Mouse (Mus musculus) midbrain, embryonic 14.5 days (tissue): Measurements from ENCODE around the gene Asb7. TPM values are rescaled to one million over a fixed set of nuclear protein-coding genes. Genes with fewer than 3 reads are reported as not detected.

Source experiments
- ATAC-seq: fragments of 200-750 bp; cut with Nextera tagmentation; 2 replicates; pipeline ENCODE4 v1.8.0; 2017; ENCODE audit warnings: moderate number of reproducible peaks, moderate library complexity; ENCODE audit not compliant: low FRiP score, low TSS enrichment
- DNase-seq: peaks from one replicate; pipeline ENCODE4 v3.0.0-alpha.2; 2015
- H3K27ac ChIP-seq: fragments of 300-500 bp; sonication (generic); replicated peaks from 2 replicates; pipeline ENCODE4 v1.5.1; 2014; ENCODE audit warnings: mild to moderate bottlenecking, low read depth, low read length, moderate library complexity
- H3K27me3 ChIP-seq: fragments of 300-500 bp; sonication (generic); 2 replicates; pipeline ENCODE4 v1.6.1; 2014; ENCODE audit warnings: low read length, control low read depth, mixed read lengths; ENCODE audit not compliant: control insufficient read depth, insufficient read depth
- H3K36me3 ChIP-seq: fragments of 300-500 bp; sonication (generic); 2 replicates; pipeline ENCODE4 v1.6.1; 2014; ENCODE audit warnings: low read length, control low read depth; ENCODE audit not compliant: control insufficient read depth, insufficient read depth
- H3K4me1 ChIP-seq: fragments of 300-500 bp; sonication (generic); 2 replicates; pipeline ENCODE4 v1.6.1; 2014; ENCODE audit warnings: mild to moderate bottlenecking, antibody characterized with exemption, low read length, control low read depth; ENCODE audit not compliant: control insufficient read depth, insufficient read depth
- H3K4me2 ChIP-seq: fragments of 300-500 bp; sonication (generic); 2 replicates; pipeline ENCODE4 v1.6.1; 2014; ENCODE audit warnings: mild to moderate bottlenecking, low read length, moderate library complexity
- H3K4me3 ChIP-seq: fragments of 300-500 bp; sonication (generic); replicated peaks from 2 replicates; pipeline ENCODE4 v1.5.1; 2014; ENCODE audit warnings: low read depth, low read length
- H3K9ac ChIP-seq: fragments of 300-500 bp; sonication (generic); replicated peaks from 2 replicates; pipeline ENCODE4 v1.6.1; 2014; ENCODE audit warnings: mild to moderate bottlenecking, low read length, moderate library complexity
- H3K9me3 ChIP-seq: fragments of 300-500 bp; sonication (generic); 2 replicates; pipeline ENCODE4 v1.6.1; 2016; ENCODE audit warnings: low read length, control low read depth, mixed read lengths; ENCODE audit not compliant: control insufficient read depth
- WGBS: fragments of 180-500 bp; shearing (Covaris S2); extraction: QIAGEN DNeasy Blood & Tissue Kit; methylation state at CpG from one replicate; pipeline ENCODE4 v1.1.7; 2014; 5-methylcytosine and 5-hydroxymethylcytosine counted together
- polyA plus RNA-seq: library from polyadenylated mRNA; unstranded; fragments of >200 nt; fragmentation: Nextera tagmentation; extraction: Ambion mirVana; gene quantifications from 2 replicates; pipeline ENCODE4 v1.2.1, GENCODE M21; 2014

Gene Asb7
- polyA plus RNA-seq, 1 experiment from 2014 or later = 19.8 TPM

- DNase-seq = no peak
- no peak overlapping the region for H3K27ac ChIP-seq
- H3K9me3 ChIP-seq = no peaks in the 10 kb centered on the region
- H3K9ac ChIP-seq = no peak overlapping the region
- peaks cover 10% of the 10 kb centered on the region; the same call in 1 of the 2 replicates for H3K36me3 ChIP-seq
- no peak for ATAC-seq
- H3K4me1 ChIP-seq = no peaks in the 10 kb centered on the region
- no peak overlapping the region for H3K4me2 ChIP-seq
- no peak overlapping the region for H3K4me3 ChIP-seq
- no peaks in the 10 kb centered on the region for H3K27me3 ChIP-seq
- WGBS = 90% methylated on average over 4 of the region's 4 CpGs
These were observed 35.1 kb upstream of the Asb7 start for GRCm38 (mm10) chr7:66724514-66724913.

- no peaks in the 10 kb centered on the region for H3K27me3 ChIP-seq
- DNase-seq (peak; percentile 41), ATAC-seq (no peak)
- H3K36me3 ChIP-seq = peaks cover 63% of the 10 kb centered on the region
- H3K27ac ChIP-seq = no peak overlapping the region
- no peak overlapping the region for H3K9ac ChIP-seq
- no peak overlapping the region for H3K4me3 ChIP-seq
- H3K4me1 ChIP-seq = no peaks in the 10 kb centered on the region
- H3K4me2 ChIP-seq = no peak overlapping the region
- H3K9me3 ChIP-seq = no peaks in the 10 kb centered on the region
- WGBS = 61% methylated on average over 2 of the region's 2 CpGs
These were observed 21.8 kb upstream of the Asb7 start for GRCm38 (mm10) chr7:66711166-66711565.

GRCm38 (mm10) chr7:66704631-66705030 lies 15.2 kb upstream of the Asb7 start:
- WGBS = 93% methylated on average over 3 of the region's 3 CpGs
- H3K4me2 ChIP-seq = no peak overlapping the region

DNA sequence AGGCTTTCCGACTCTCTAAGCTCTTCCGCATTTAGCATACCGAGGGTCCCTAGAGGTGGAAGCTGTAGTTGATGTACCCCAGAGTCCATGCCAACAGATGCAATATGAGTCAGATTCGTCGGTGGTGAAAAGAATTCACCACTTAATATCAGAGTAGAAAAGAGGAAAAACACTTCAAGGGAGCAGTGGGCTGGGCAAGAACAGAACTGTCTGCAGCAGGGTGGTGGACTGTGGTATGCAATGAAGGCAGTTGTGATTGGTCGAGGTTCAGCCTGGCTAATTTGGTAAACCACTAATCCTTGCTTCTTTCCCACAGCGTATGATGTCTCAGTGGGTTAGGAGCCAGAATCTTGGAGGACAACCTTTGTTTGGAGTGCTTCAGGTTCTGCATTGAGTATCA lies 13.3 kb upstream of the Asb7 start:
- Histone ChIP-seq H3K4me1 (no peaks in the 10 kb centered on the region), H3K9ac (no peak overlapping the region), H3K27me3 (no peaks in the 10 kb centered on the region), H3K4me2 (no peak overlapping the region), H3K4me3 (no peak overlapping the region), H3K36me3 (peaks cover 32% of the 10 kb centered on the region), H3K27ac (no peak overlapping the region), H3K9me3 (no peaks in the 10 kb centered on the region)
- ATAC-seq (no peak), DNase-seq (no peak)
- WGBS = 95% methylated on average over 7 of the region's 7 CpGs

More at GRCm38 (mm10) chr7:66704631-66705030, 15.2 kb upstream of the Asb7 start:
- DNase-seq = no peak
- H3K9me3 ChIP-seq = no peaks in the 10 kb centered on the region
- no peak overlapping the region for H3K4me3 ChIP-seq
- no peak for ATAC-seq
- H3K36me3 ChIP-seq = peaks cover 36% of the 10 kb centered on the region
- H3K27me3 ChIP-seq = no peaks in the 10 kb centered on the region
- no peak overlapping the region for H3K27ac ChIP-seq
- no peak overlapping the region for H3K9ac ChIP-seq
- H3K4me1 ChIP-seq = no peaks in the 10 kb centered on the region

DNA sequence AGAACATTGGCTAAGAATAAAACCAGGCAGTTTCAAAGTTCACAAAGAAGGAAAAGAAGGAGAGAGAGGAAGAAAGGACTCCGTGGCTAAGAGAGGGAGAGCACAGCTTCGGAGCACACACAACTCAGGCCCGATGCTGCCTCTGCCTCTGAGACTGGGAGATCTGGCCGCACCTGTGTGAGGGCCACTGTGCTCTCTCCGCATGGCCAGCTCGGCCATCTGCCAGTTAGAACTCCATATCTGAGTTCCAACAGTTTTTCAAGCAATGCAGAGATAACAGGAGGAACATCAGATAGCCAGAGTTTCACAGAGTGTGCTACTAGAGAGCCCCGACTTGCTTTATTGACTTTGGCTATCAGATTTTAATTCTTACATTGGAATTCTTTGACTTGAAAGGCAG lies 5.1 kb upstream of the Asb7 start:
- Histone ChIP-seq H3K9me3 (no peaks in the 10 kb centered on the region), H3K9ac (no peak overlapping the region), H3K27ac (no peak overlapping the region), H3K4me1 (peaks cover 4% of the 10 kb centered on the region; the same call in 1 of the 2 replicates), H3K36me3 (peaks cover 18% of the 10 kb centered on the region; the same call in 1 of the 2 replicates), H3K4me2 (no peak overlapping the region), H3K27me3 (no peaks in the 10 kb centered on the region), H3K4me3 (no peak overlapping the region)
- whole genome bisulfite sequencing = 72% methylated on average over 7 of the region's 7 CpGs
- ATAC-seq (no peak), DNase-seq (no peak)

- Histone ChIP-seq H3K4me3 (peak within 1 kb of the TSS; percentile 61), H3K36me3 (peaks cover 6% of the 10 kb centered on the region; the same call in 1 of the 2 replicates), H3K27me3 (no peaks in the 10 kb centered on the region), H3K4me1 (peaks cover 12% of the 10 kb centered on the region), H3K27ac (peak within 1 kb of the TSS; percentile 95), H3K4me2 (peak within 1 kb of the TSS; percentile 93), H3K9ac (peak within 1 kb of the TSS; percentile 78), H3K9me3 (no peaks in the 10 kb centered on the region)
- ATAC-seq (peak; percentile 99), DNase-seq (peak; percentile 98)
- WGBS = under 1% methylated on average over 51 of the region's 52 CpGs
These were observed 394 bp upstream of the Asb7 start, which contains the start of gene Lins1 for GRCm38 (mm10) chr7:66689620-66690360. Gene Lins1, plus strand, starts transcription at chr7:66689889.

DNA sequence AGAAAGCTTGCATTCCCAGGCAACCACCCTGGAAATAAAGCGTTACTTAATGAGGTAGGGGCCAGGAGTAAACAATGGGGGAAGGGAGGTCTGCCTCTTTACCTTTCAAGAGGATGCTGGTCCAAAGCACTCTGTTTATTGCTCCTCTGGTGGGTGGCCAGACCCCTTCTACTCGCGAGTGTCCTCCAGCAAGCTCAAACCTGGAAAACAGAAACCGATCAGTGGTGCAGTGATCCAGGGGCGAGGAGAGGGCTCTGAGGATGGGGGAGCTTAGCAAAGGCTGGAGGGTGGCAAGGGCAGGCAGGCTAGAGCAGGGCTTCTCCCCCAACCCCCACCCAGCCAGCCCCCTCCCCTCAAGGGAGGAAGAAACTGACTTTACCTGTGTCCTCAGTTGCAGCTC lies 675 bp downstream of the Asb7 start:
- Histone ChIP-seq H3K4me1 (peaks cover 12% of the 10 kb centered on the region), H3K9me3 (no peaks in the 10 kb centered on the region), H3K9ac (peak overlapping the region; percentile 68), H3K4me2 (peak overlapping the region; percentile 93), H3K27me3 (no peaks in the 10 kb centered on the region), H3K27ac (0 out of 2 replicates have a peak overlapping the region, but pooled peaks have one; percentile 32), H3K4me3 (peak overlapping the region; percentile 61), H3K36me3 (peaks cover 13% of the 10 kb centered on the region; the same call in 1 of the 2 replicates)
- 0% methylated on average over 5 of the region's 5 CpGs for WGBS
- ATAC-seq (no peak), DNase-seq (no peak)

- Histone ChIP-seq H3K27me3 (no peaks in the 10 kb centered on the region), H3K4me1 (no peaks in the 10 kb centered on the region), H3K9me3 (no peaks in the 10 kb centered on the region), H3K27ac (no peak overlapping the region), H3K9ac (no peak overlapping the region), H3K4me3 (no peak overlapping the region), H3K36me3 (peaks cover 65% of the 10 kb centered on the region), H3K4me2 (no peak overlapping the region)
- 93% methylated on average over 5 of the region's 5 CpGs for whole genome bisulfite sequencing
- DNase-seq (no peak), ATAC-seq (no peak)
These were observed 7.1 kb downstream of the Asb7 start for GRCm38 (mm10) chr7:66682119-66682863.
